Mouse (Mus musculus): ENCODE measurements around the gene Ctnnd2. TPM values are rescaled to one million over a fixed set of nuclear protein-coding genes. Genes with fewer than 3 reads are reported as not detected.

Ctnnd2 gene
- total RNA-seq, 4 experiments from 2014 or later = not detected

DNA sequence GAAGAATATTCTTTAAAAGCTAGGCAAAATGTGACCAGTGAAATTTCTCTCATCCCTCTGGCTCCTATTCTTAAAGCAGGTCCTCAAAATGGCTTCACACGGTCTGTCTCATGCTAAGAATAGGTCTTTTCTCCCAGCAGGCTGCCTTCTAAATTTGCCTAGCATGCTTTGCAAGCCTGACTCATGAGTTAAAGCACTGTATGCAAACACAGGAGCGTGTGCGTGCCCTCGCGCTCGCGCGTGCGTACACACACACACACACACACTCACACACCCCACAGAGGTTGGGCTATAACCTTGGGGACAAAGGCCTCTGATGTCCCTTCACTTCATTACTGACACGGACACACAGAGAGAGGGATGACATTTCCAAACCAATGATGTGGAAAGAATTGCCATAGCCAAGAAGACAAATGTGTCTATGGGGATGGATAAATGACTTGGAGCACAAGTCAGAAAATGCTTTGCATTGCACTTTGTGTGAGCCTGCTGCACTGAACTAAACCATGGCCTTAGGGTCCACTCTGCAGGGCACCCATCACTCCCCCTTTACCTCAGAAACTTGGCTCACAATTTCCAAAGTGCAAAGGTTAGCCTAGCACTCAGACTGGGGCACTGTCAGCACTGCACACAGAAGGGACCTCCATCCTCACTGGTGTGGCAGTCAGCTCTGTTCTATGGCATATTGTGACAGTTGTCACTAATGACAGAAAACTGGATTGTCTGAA is 536.8 kb downstream of the Ctnnd2 start:
- no peak for DNase-seq (ENCODE audit: low spot score in 2 of 2)

- DNase-seq (ENCODE audit: low spot score in 2 of 2) = no peak
Measured at GRCm38 (mm10) chr15:30709754-30710105, 537.3 kb downstream of the Ctnnd2 start.

DNA sequence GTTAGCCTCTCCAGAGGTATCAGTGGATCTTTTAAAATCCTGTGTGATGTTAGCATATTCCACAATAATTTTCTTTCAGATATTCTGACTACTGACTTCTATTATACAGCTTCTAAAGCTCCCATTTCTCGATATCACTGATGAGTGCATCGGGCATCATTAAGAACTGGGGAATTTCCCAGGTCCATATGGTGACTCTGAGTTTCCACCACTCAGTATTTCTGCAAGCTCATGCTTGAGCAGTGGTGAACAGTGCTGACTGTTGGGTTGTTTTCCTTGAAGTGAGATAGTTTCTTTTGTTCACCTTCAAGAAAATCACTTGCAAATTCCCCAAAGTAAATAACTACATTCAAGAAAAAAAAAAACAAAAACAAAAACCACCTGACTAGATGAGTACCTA is 542.4 kb downstream of the Ctnnd2 start:
- no peak for DNase-seq (ENCODE audit: low spot score in 2 of 2)

DNA sequence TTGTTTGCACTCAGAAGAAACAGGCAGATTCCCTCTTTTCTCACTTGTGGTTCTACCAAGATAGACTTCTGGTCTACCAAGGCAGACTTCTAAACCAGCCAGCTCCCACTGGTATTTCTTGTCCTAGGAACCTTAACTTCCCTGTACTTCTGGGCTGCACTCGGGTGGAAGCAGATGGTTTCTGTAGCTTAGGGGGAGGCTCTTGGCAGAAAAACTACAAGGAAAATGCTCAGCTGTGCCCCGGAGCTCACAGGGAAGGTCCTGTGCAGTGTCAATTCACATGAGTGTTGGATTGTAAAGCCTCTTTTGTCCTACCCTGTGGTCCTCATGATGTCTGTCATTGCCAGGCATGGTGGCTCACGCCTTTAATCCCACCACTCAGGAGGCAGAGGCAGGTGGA is 546.4 kb downstream of the Ctnnd2 start:
- DNase-seq (ENCODE audit: low spot score in 2 of 2) = no peak

GRCm38 (mm10) chr15:30719226-30719625 is 546.8 kb downstream of the Ctnnd2 start:
- DNase-seq (ENCODE audit: low spot score in 2 of 2) = no peak

DNA sequence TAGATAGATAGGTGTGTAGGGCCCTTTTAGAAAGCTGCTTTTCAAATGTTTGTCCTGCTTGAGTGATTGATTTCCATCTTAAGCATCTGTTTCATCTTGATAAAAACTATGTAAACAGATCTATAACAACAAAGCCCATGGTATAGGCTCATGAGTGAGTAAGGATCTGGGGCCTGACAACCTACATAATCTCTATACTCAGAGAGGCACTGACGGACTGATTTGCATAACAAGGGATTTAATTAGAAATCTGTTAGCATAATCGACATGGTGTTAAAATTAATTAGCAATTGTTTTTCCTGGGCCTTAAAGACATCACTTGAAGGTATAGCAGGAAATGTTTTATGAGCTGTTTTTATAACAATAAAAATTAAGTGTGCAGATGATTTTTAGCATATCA is 548.7 kb downstream of the Ctnnd2 start:
- DNase-seq (ENCODE audit: low spot score in 2 of 2) = no peak

GRCm38 (mm10) chr15:30726066-30726465 is 553.7 kb downstream of the Ctnnd2 start:
- DNase-seq (ENCODE audit: low spot score in 2 of 2) = no peak

DNA sequence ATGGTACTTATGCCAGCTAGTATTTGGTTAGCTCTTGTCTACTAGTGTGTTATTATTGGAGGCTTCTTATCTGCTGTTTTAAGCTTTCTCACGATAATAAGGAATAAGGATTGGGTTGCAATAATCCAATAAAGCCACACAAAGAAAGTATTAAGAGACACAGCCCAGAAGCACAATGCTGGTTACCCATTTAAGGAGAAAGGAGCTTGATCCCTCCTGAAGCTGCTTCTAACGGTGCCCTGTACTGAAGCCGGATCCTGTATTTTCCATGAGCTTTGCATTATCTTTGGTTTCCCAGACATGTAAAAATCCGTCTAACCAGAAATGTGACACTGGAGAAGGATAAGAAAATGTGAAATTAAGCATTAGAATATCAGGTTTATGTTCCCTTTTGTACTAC is 565.8 kb downstream of the Ctnnd2 start:
- no peak for DNase-seq (ENCODE audit: low spot score in 2 of 2)

DNA sequence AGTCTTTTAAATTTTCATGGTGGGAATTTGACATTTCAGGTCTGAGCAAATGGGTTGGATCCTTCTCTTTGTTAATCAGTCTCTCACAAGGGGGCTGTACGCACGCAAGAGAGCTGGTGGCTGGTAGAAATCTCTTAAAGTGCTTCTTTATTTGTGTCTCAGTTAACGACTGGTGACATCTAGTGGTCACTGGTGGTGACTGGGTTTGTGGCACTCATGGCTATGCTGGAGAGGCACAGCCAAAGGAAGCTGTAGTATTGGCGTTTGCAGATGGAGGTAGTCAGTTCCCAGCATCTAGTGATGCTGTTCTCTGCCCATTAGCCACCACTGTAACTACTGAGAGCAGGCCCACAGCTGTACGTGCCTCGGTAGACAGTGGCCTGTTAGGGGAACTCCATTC is 568.3 kb downstream of the Ctnnd2 start:
- no peak for DNase-seq (ENCODE audit: low spot score in 2 of 2)

- no peak for DNase-seq (ENCODE audit: low spot score in 2 of 2)
Measured at GRCm38 (mm10) chr15:30757991-30758390, 585.6 kb downstream of the Ctnnd2 start.

GRCm38 (mm10) chr15:30762211-30762610 is 589.8 kb downstream of the Ctnnd2 start:
- DNase-seq (ENCODE audit: low spot score in 2 of 2) = no peak

GRCm38 (mm10) chr15:30762695-30763285 is 590.4 kb downstream of the Ctnnd2 start:
- DNase-seq (ENCODE audit: low spot score in 2 of 2) = no peak

DNA sequence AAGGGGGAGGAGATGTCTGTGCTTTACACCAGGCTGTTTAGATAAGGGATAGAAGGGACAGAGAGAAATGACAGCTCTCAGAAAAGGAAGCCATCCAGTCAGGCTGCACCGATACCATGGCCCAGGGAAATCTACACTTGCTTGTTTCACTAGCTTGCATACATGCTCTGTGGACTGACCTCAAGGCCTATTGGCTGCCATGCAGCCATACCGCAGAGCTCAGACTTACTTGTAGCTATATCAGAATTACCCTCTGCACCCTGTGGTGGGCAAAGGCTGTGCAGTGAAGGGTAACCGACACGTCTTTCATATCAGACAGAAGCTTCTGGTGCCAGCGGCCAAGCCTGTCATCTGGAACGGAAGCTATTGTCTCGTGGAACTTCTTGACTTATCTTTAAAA is 604.5 kb downstream of the Ctnnd2 start:
- no peak for DNase-seq (ENCODE audit: low spot score in 2 of 2)

- no peak for DNase-seq (ENCODE audit: low spot score in 2 of 2)
Measured at GRCm38 (mm10) chr15:30777801-30778200, 605.4 kb downstream of the Ctnnd2 start.

DNA sequence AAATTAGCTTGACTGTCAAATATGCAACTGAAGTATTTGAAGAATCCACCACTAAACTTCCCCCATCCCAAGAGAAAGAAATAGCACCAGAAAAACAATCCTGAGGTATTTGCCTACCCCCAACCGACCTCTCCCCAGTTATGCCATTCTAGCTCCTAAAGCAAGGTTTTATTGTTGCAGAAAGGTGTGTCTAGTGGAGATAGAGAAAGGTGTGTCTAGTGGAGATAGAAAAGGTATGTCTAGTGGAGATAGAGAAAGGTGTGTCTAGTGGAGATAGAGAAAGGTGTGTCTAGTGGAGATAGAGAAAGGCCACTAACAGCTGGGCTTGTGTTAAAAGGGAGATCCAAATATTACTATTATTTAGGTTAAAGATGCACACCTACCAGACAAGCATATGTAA is 607.5 kb downstream of the Ctnnd2 start:
- DNase-seq (ENCODE audit: low spot score in 2 of 2) = no peak

DNA sequence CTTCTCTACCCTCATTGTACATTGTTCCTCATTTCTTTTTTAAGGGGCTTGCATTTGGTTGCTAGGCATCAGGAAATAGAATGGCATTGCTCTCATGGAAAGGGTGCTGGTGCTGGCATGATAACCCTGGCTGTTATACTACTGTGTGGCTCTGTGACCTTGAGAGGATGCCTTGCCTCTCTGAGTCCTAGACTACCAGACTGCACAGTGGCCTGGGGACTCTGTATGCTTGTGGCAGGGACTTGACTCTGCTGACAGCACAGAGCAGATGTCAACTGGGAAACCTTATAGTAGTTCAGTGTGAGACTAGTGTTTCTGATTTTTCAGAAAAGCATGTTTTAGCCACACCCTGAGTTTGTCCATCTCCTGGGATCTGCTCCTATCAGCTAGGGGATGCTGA is 608.6 kb downstream of the Ctnnd2 start:
- no peak for DNase-seq (ENCODE audit: low spot score in 2 of 2)

DNA sequence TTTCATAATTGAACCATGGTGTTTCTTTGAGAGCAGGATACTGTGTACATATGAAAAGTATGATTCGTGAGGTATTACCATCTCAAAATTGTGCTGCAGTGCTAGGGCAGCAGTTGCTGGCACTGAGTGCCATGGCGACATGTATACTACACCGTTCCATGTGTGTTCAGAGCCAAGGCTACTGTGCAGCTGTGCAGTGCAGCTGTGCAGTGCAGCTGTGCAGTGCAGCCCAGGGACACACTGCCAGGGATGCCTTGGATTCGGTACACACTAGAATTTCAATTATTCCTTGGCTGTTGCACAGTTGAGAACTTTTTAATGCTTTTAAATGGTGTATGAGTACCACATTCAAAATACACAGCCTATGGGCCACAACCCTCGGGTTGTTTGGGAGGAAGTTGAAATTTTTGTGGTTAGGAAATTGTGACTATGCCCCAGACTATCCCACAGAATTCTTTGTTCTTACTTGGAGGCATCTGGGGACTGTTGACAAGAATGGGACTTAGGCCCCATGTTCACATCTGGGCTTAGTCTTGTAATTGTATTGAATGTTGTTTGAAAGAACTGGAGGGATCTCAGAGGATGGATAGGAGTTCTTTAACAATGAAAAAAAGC is 613.4 kb downstream of the Ctnnd2 start:
- no peak for DNase-seq (ENCODE audit: low spot score in 2 of 2)

GRCm38 (mm10) chr15:30793260-30793659 is 620.9 kb downstream of the Ctnnd2 start:
- no peak for DNase-seq (ENCODE audit: low spot score in 2 of 2)

DNA sequence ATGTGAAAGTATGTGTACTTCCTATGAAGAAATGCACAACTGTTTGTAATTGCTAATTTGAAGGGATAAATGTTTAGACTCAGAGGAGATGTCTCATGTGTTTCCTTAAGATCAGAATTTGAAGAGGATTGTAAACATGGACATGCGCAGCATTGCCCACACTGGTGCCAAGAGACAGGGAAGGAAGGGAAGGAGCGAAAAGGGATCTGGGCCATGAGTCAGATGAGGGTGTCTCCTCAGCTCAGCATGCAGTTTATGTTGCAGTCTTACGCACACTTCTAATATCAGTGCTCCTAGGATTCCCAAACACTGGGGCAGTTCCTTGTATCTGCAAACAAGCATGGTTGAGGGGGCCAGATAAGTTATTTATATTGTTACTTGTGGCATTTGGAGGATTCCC is 623.3 kb downstream of the Ctnnd2 start:
- DNase-seq (ENCODE audit: low spot score in 2 of 2) = no peak

DNA sequence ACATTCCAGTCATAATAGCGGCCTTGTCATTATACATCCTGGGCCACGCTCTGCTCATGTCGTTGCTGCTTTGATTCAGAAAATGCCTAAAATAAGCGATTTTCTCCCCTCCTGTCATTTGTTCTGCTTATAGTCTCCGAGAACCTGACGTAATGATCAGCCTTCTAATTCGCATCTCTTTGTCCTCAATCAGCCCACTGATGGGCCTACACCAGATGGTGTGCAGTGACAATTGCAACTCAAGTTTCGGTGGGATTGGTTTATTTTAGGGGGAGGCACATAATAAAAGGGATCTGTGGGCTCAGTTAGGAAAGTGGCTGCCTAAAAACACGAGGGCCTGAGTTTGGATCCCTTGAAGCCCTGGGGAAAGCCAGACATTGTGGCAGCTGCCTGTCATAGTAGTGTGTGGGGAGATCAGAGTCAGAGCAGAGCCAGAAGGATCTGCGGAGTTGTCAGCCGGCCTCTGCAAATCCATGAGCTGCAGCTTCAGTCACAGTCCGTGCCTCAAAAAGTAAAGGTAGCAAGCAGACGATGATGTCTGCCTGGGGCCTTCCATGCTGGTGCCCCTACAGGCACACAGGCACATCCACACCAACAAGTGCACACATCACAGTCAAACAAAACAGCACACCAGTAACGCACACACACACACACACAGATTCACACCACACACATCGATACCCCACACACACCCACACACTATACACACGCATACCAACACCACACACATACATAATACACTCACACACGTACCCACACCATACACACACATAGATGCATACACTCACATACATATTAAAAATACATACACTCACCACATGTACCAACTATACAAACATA is 655.3 kb downstream of the Ctnnd2 start:
- no peak for DNase-seq (ENCODE audit: low spot score in 2 of 2)

DNA sequence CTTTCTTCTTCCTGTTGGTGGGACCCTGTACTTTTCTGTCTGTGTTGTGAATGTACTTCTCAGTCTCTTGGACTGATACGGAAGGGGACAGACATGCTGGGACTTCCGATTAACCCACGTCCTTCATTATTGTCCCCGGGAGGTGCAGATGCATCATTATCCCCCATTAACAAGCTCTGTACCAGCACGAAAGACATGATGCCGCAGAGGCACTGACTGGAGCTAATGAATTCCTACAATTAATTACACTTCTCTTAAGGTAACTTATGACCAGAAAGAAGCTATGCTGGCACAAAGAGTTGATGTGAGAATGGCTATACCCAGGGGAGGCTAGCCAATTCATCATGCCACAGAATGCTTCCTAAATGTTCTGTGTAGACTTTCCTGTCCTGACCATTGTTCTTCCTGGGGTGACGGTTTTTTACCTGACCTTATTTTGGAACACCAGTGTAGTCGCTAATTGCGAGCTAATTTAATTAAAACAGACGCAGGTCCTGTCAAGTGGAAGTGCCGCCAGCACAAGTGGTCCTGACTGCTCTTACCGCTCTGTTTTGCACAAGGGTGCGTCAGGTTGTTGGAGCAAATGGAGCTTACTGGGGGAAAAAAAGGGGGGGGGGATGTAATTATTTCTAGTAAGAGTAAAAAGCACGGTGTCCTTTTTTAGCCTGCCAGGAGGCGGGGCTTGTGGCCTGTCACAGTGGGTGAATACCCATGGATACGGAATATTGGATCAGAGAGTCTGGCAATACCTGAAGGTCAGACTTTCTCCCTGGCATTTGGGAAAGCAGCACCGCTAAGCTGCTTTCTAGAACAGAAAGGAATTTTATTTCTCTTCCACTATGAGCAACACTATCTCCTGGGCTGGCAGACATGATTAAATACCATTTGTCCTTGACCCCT is 685.1 kb downstream of the Ctnnd2 start:
- no peak for DNase-seq (ENCODE audit: low spot score in 2 of 2)
